Mouse (Mus musculus): ENCODE measurements around the gene Slc34a3. TPM values are rescaled to one million over a fixed set of nuclear protein-coding genes. Genes with fewer than 3 reads are reported as not detected.
A peak's percentile ranks its signal among the peaks of the same experiment; 100 is the strongest.

Gene Slc34a3
- polyA plus RNA-seq, 1 experiment from 2014 or later = not detected

- no peaks in the 10 kb centered on the region for H3K9me3 ChIP-seq (replicated peaks)
- WGBS = 51% methylated on average over 12 of the region's 12 CpGs
- ATAC-seq = no peak
- H3K27me3 ChIP-seq = peaks cover 22% of the 10 kb centered on the region
- H3K4me3 ChIP-seq = no peak overlapping the region
- no peaks in the 10 kb centered on the region for H3K36me3 ChIP-seq (ENCODE audit: poor library complexity, severe bottlenecking)
- H3K4me1 ChIP-seq = 0 out of 2 replicates have a peak, but pooled peaks cover 9% of the 10 kb centered on the region
- H3K4me2 ChIP-seq = no peak overlapping the region
- no peak overlapping the region for H3K27ac ChIP-seq
- no peak overlapping the region for H3K9ac ChIP-seq
These were observed 3.1 kb downstream of the Slc34a3 start for GRCm38 (mm10) chr2:25231038-25231437.

- no peak overlapping the region for H3K4me3 ChIP-seq
- H3K36me3 ChIP-seq (ENCODE audit: poor library complexity, severe bottlenecking) = no peaks in the 10 kb centered on the region
- H3K4me1 ChIP-seq = peaks cover 13% of the 10 kb centered on the region
- no peak for ATAC-seq
- no peak overlapping the region for H3K27ac ChIP-seq
- H3K27me3 ChIP-seq = peaks cover 22% of the 10 kb centered on the region
- no peaks in the 10 kb centered on the region for H3K9me3 ChIP-seq (replicated peaks)
- H3K9ac ChIP-seq = no peak overlapping the region
- WGBS = 93% methylated on average over 7 of the region's 7 CpGs
- H3K4me2 ChIP-seq = no peak overlapping the region
These were observed 3.6 kb downstream of the Slc34a3 start for GRCm38 (mm10) chr2:25230581-25230980.

DNA sequence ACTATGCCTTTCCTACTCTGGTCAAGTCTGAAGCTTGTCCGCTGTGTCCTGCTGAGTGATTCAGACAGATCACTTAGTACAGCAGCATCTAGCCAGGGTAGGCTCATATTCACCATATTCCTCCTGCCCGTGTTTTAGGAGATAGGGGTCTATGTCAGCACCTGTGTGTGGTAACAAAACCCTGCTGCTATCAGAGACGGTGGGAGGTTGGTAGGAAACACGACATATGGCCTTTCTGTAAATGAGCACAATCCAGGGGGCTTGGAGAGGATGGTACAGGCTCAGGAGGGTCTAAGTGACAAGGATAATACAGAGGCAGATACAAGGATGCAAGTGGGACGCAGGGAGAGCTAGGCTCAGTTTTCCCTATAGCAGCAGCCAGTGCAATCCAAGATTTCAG lies 4.6 kb downstream of the Slc34a3 start:
- no peaks in the 10 kb centered on the region for H3K9me3 ChIP-seq (replicated peaks)
- peaks cover 17% of the 10 kb centered on the region for H3K4me1 ChIP-seq
- H3K4me2 ChIP-seq = no peak overlapping the region
- H3K27me3 ChIP-seq = peaks cover 20% of the 10 kb centered on the region
- no peak overlapping the region for H3K9ac ChIP-seq
- no peak for ATAC-seq
- no peaks in the 10 kb centered on the region for H3K36me3 ChIP-seq (ENCODE audit: poor library complexity, severe bottlenecking)
- 81% methylated on average over 5 of the region's 5 CpGs for WGBS
- no peak overlapping the region for H3K27ac ChIP-seq
- H3K4me3 ChIP-seq = no peak overlapping the region

GRCm38 (mm10) chr2:25228995-25229530 lies 5.1 kb downstream of the Slc34a3 start:
- WGBS = 69% methylated on average over 6 of the region's 6 CpGs
- peaks cover 18% of the 10 kb centered on the region; the same call in 1 of the 2 replicates for H3K27me3 ChIP-seq
- H3K4me2 ChIP-seq = peak overlapping the region; percentile 46; the same call in 1 of the 2 replicates
- H3K36me3 ChIP-seq (ENCODE audit: poor library complexity, severe bottlenecking) = no peaks in the 10 kb centered on the region
- H3K27ac ChIP-seq = no peak overlapping the region
- H3K9ac ChIP-seq = peak overlapping the region; percentile 52; the same call in 1 of the 2 replicates
- no peaks in the 10 kb centered on the region for H3K9me3 ChIP-seq (replicated peaks)
- no peak for ATAC-seq
- H3K4me1 ChIP-seq = peaks cover 17% of the 10 kb centered on the region
- no peak overlapping the region for H3K4me3 ChIP-seq

GRCm38 (mm10) chr2:25228431-25228889 lies 5.7 kb downstream of the Slc34a3 start:
- no peak; the same call in 1 of the 2 replicates for ATAC-seq
- Histone ChIP-seq H3K4me3 (0 out of 2 replicates have a peak overlapping the region, but pooled peaks have one; percentile 15), H3K4me2 (peak overlapping the region; percentile 46), H3K27me3 (peaks cover 18% of the 10 kb centered on the region; the same call in 1 of the 2 replicates), H3K36me3 (ENCODE audit: poor library complexity, severe bottlenecking) (no peaks in the 10 kb centered on the region), H3K9ac (peak overlapping the region; percentile 52; the same call in 1 of the 2 replicates), H3K9me3 (replicated peaks) (no peaks in the 10 kb centered on the region), H3K4me1 (peaks cover 22% of the 10 kb centered on the region), H3K27ac (peak overlapping the region; percentile 52)
- WGBS = 1% methylated on average over 7 of the region's 7 CpGs

DNA sequence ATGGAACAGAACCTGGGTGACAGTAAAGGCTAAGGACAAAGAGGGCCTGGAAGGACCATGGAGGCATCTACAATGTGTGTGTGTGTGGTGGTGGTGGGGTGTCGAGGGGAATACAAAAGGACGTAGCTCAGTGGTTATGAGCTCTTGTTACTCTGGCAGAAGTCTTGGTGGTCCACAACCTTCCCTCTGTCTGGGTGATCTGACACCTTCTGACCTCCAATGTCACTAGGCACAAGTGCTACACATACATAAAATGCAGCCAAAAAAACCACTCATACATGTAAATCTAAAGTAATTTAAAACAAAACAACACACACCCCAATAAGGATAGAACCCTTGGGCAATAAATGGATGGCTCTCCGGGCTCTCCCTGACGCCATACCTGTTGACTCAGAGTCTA lies 6.8 kb downstream of the Slc34a3 start:
- no peak for ATAC-seq
- 0 out of 2 replicates have a peak, but pooled peaks cover 3% of the 10 kb centered on the region for H3K36me3 ChIP-seq (ENCODE audit: poor library complexity, severe bottlenecking)
- WGBS = 89% methylated on average over 4 of the region's 4 CpGs
- H3K9me3 ChIP-seq (replicated peaks) = no peaks in the 10 kb centered on the region
- H3K4me2 ChIP-seq = no peak overlapping the region
- H3K9ac ChIP-seq = no peak overlapping the region
- H3K4me3 ChIP-seq = no peak overlapping the region
- no peak overlapping the region for H3K27ac ChIP-seq
- H3K4me1 ChIP-seq = peaks cover 29% of the 10 kb centered on the region
- H3K27me3 ChIP-seq = peaks cover 18% of the 10 kb centered on the region; the same call in 1 of the 2 replicates

- H3K9me3 ChIP-seq (replicated peaks) = no peaks in the 10 kb centered on the region
- no peak overlapping the region for H3K4me3 ChIP-seq
- no peak overlapping the region for H3K9ac ChIP-seq
- no peak overlapping the region for H3K4me2 ChIP-seq
- H3K36me3 ChIP-seq (ENCODE audit: poor library complexity, severe bottlenecking) = peaks cover 5% of the 10 kb centered on the region
- H3K27me3 ChIP-seq = peaks cover 18% of the 10 kb centered on the region; the same call in 1 of the 2 replicates
- H3K27ac ChIP-seq = no peak overlapping the region
- no peak for ATAC-seq
- 87% methylated on average over 5 of the region's 5 CpGs for WGBS
- peaks cover 31% of the 10 kb centered on the region for H3K4me1 ChIP-seq
These were observed 7.3 kb downstream of the Slc34a3 start for GRCm38 (mm10) chr2:25226864-25227263.

GRCm38 (mm10) chr2:25225811-25226379 lies 8.3 kb downstream of the Slc34a3 start:
- peak overlapping the region; percentile 98 for H3K27ac ChIP-seq
- H3K4me2 ChIP-seq = peak overlapping the region; percentile 47
- peaks cover 32% of the 10 kb centered on the region for H3K4me1 ChIP-seq
- H3K27me3 ChIP-seq = 0 out of 2 replicates have a peak, but pooled peaks cover 10% of the 10 kb centered on the region
- no peaks in the 10 kb centered on the region for H3K9me3 ChIP-seq (replicated peaks)
- no peak for ATAC-seq
- WGBS = 76% methylated on average over 8 of the region's 8 CpGs
- H3K36me3 ChIP-seq (ENCODE audit: poor library complexity, severe bottlenecking) = peaks cover 13% of the 10 kb centered on the region
- H3K9ac ChIP-seq = peak overlapping the region; percentile 70; the same call in 1 of the 2 replicates
- peak overlapping the region; percentile 52; the same call in 1 of the 2 replicates for H3K4me3 ChIP-seq

- Histone ChIP-seq H3K36me3 (ENCODE audit: poor library complexity, severe bottlenecking) (peaks cover 13% of the 10 kb centered on the region), H3K4me1 (peaks cover 32% of the 10 kb centered on the region), H3K4me3 (peak overlapping the region; percentile 52), H3K27ac (peak overlapping the region; percentile 98), H3K9me3 (replicated peaks) (no peaks in the 10 kb centered on the region), H3K9ac (peak overlapping the region; percentile 70), H3K4me2 (peak overlapping the region; percentile 47), H3K27me3 (0 out of 2 replicates have a peak, but pooled peaks cover 7% of the 10 kb centered on the region)
- ATAC-seq = peak; percentile 98
- 2% methylated on average over 39 of the region's 41 CpGs for WGBS
These were observed 9.1 kb downstream of the Slc34a3 start for GRCm38 (mm10) chr2:25224766-25225752.

- ATAC-seq = no peak
- H3K4me1 ChIP-seq = peaks cover 32% of the 10 kb centered on the region
- H3K9ac ChIP-seq = peak within 1 kb of the TSS; percentile 93
- WGBS = 0% methylated on average over 17 of the region's 17 CpGs
- no peaks in the 10 kb centered on the region for H3K9me3 ChIP-seq (replicated peaks)
- peak within 1 kb of the TSS; percentile 96 for H3K4me2 ChIP-seq
- H3K36me3 ChIP-seq (ENCODE audit: poor library complexity, severe bottlenecking) = peaks cover 13% of the 10 kb centered on the region
- H3K4me3 ChIP-seq = peak within 1 kb of the TSS; percentile 86
- H3K27me3 ChIP-seq = 0 out of 2 replicates have a peak, but pooled peaks cover 3% of the 10 kb centered on the region
- peak within 1 kb of the TSS; percentile 98 for H3K27ac ChIP-seq
These were observed 9.7 kb downstream of the Slc34a3 start, which contains the start of gene Tubb4b for GRCm38 (mm10) chr2:25224492-25224765. Gene Tubb4b, minus strand, starts transcription at chr2:25224702.

DNA sequence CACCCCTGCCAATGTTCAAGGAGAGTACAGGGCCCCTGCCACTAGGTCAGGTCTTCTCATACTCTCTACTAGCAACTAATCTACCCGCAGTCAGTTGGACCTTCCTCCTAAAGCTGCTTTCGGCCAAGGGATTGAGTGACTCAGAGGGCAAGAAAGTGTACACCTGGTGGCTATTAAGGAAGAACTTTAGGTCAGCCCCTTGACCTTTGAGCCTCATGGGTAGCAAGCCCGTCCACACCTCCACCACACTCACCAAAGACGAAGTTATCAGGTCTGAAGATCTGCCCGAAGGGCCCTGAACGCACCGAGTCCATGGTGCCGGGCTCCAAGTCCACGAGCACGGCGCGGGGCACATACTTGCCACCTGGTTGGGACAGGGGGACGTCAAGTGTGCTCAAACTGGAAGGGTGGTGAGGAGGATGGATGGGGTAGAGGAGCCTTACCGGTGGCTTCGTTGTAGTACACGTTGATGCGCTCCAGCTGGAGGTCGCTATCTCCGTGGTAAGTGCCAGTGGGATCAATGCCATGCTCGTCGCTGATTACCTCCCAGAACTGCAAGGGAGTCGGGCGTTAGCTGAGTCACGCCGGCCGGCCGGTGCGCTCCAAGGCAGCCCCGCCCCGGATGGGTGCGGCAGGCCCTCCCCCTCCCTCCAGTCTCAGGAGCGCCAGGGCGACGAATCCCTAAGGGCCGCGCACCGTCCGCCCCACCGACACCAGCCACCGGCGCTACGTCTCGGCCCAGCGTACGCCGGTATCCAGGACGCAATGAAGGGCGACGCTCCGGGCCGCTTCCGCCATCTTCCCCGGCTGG lies 10.3 kb downstream of the Slc34a3 start:
- peaks cover 30% of the 10 kb centered on the region for H3K4me1 ChIP-seq
- ATAC-seq = peak; percentile 31
- WGBS = 2% methylated on average over 51 of the region's 53 CpGs

More for the DNA sequence above, 10.3 kb downstream of the Slc34a3 start:
- Histone ChIP-seq H3K4me2 (peak overlapping the region; percentile 96), H3K9ac (peak overlapping the region; percentile 93), H3K4me3 (peak overlapping the region; percentile 86), H3K9me3 (replicated peaks) (no peaks in the 10 kb centered on the region), H3K27me3 (no peaks in the 10 kb centered on the region), H3K36me3 (ENCODE audit: poor library complexity, severe bottlenecking) (peaks cover 13% of the 10 kb centered on the region), H3K27ac (peak overlapping the region; percentile 94)

All from forebrain, embryonic 13.5 days (tissue).